18 mouse cellular contexts compared by ENCODE assay signal in genomic region chr9:41995278-41995677, GRCm38 (mm10).
DNase-seq lines count a peak whose midpoint lies in the region; ATAC-seq and TF ChIP-seq lines count a peak whose summit lies in the region.
"Had no signal": no experiment of that assay in that cellular context is flagged by ENCODE, and none has a peak within 500 bp of the region (broad histone marks: within the 10 kb centered on the region; RNA-seq: fewer than 3 reads in every experiment).

No protein-coding gene starts in this region.

- no peak overlapping the region for H3K4me3 ChIP-seq in forebrain, embryonic 12.5 days (replicated peaks)
- no peak overlapping the region for H3K4me3 ChIP-seq in forebrain, embryonic 13.5 days
- no peak overlapping the region for H3K4me3 ChIP-seq in midbrain, embryonic 11.5 days (ENCODE audit: low read depth, low read length)
- H3K4me3 ChIP-seq in midbrain, postnatal 0 days (ENCODE audit: low read depth, low read length) = no peak overlapping the region
- H3K4me3 ChIP-seq: embryonic facial prominence, embryonic 10.5 days; heart, adult 2 months; heart, embryonic 15.5 days; hindbrain, embryonic 13.5 days had no signal

- H3K27ac ChIP-seq in forebrain, embryonic 12.5 days = 0 out of 2 replicates have a peak overlapping the region, but pooled peaks have one; percentile 19
- H3K27ac ChIP-seq in forebrain, embryonic 13.5 days = no peak overlapping the region
- no peak overlapping the region for H3K27ac ChIP-seq in midbrain, embryonic 11.5 days (ENCODE audit: low read depth, low read length)
- H3K27ac ChIP-seq in midbrain, postnatal 0 days (ENCODE audit: low read depth, low read length) = no peak overlapping the region
- H3K27ac ChIP-seq: embryonic facial prominence, embryonic 10.5 days; heart, adult 2 months; heart, embryonic 15.5 days; hindbrain, embryonic 13.5 days; hindbrain, postnatal 0 days had no signal

- H3K9me3 ChIP-seq in forebrain, embryonic 12.5 days = no peaks in the 10 kb centered on the region
- H3K9me3 ChIP-seq in forebrain, embryonic 13.5 days (replicated peaks) = no peaks in the 10 kb centered on the region
- H3K9me3 ChIP-seq in midbrain, embryonic 11.5 days (ENCODE audit: control insufficient read depth, low read length) = no peaks in the 10 kb centered on the region
- H3K9me3 ChIP-seq in midbrain, postnatal 0 days (ENCODE audit: low read length) = no peaks in the 10 kb centered on the region
- H3K9me3 ChIP-seq: embryonic facial prominence, embryonic 10.5 days; heart, embryonic 15.5 days; hindbrain, embryonic 13.5 days had no signal

- TF ChIP-seq CTCF in midbrain, postnatal 0 days (IDR thresholded peaks at IDR 0.05) = no peak

- no peak overlapping the region for H3K4me2 ChIP-seq in forebrain, embryonic 12.5 days
- no peak overlapping the region for H3K4me2 ChIP-seq in forebrain, embryonic 13.5 days
- H3K4me2 ChIP-seq in midbrain, embryonic 11.5 days = no peak overlapping the region
- no peak overlapping the region for H3K4me2 ChIP-seq in midbrain, postnatal 0 days (ENCODE audit: low read depth, low read length, poor library complexity, severe bottlenecking)
- H3K4me2 ChIP-seq: heart, embryonic 11.5 days; heart, embryonic 15.5 days; hindbrain, embryonic 13.5 days had no signal

- WGBS in forebrain, embryonic 12.5 days = 47% methylated on average over 9 of the region's 9 CpGs
- WGBS in forebrain, embryonic 13.5 days = 42% methylated on average over 9 of the region's 9 CpGs
- WGBS in midbrain, embryonic 11.5 days = 90% methylated on average over 9 of the region's 9 CpGs
- WGBS in midbrain, postnatal 0 days = 66% methylated on average over 9 of the region's 9 CpGs

- no peak overlapping the region for H3K9ac ChIP-seq in forebrain, embryonic 12.5 days
- no peak overlapping the region for H3K9ac ChIP-seq in forebrain, embryonic 13.5 days
- no peak overlapping the region for H3K9ac ChIP-seq in midbrain, embryonic 11.5 days (ENCODE audit: low read length)
- no peak overlapping the region for H3K9ac ChIP-seq in midbrain, postnatal 0 days (replicated peaks; ENCODE audit: low read length, poor library complexity, severe bottlenecking)
- H3K9ac ChIP-seq: heart, embryonic 15.5 days; hindbrain, embryonic 13.5 days had no signal

- ATAC-seq in forebrain, embryonic 12.5 days (ENCODE audit: low FRiP score) = no peak
- no peak for ATAC-seq in forebrain, embryonic 13.5 days
- no peak for ATAC-seq in midbrain, embryonic 11.5 days (ENCODE audit: low FRiP score)
- ATAC-seq in midbrain, postnatal 0 days (ENCODE audit: low FRiP score) = no peak
- ATAC-seq: hindbrain, postnatal 0 days had no signal

- peaks cover 22% of the 10 kb centered on the region for H3K36me3 ChIP-seq in forebrain, embryonic 12.5 days (replicated peaks)
- peaks cover 38% of the 10 kb centered on the region for H3K36me3 ChIP-seq in forebrain, embryonic 13.5 days (ENCODE audit: poor library complexity, severe bottlenecking)
- no peaks in the 10 kb centered on the region for H3K36me3 ChIP-seq in midbrain, embryonic 11.5 days (ENCODE audit: control insufficient read depth, insufficient read depth, low read length)
- peaks cover 15% of the 10 kb centered on the region for H3K36me3 ChIP-seq in midbrain, postnatal 0 days (ENCODE audit: insufficient read depth, low read length)
- H3K36me3 ChIP-seq: heart, embryonic 15.5 days had no signal

- 0 out of 2 replicates have a peak, but pooled peaks cover 9% of the 10 kb centered on the region for H3K4me1 ChIP-seq in forebrain, embryonic 12.5 days
- H3K4me1 ChIP-seq in forebrain, embryonic 13.5 days = peaks cover 13% of the 10 kb centered on the region
- no peaks in the 10 kb centered on the region for H3K4me1 ChIP-seq in midbrain, embryonic 11.5 days (ENCODE audit: control insufficient read depth, insufficient read depth, low read length)
- H3K4me1 ChIP-seq in midbrain, postnatal 0 days (ENCODE audit: insufficient read depth, low read length) = no peaks in the 10 kb centered on the region
- H3K4me1 ChIP-seq: heart, embryonic 15.5 days had no signal

- no peaks in the 10 kb centered on the region for H3K27me3 ChIP-seq in forebrain, embryonic 12.5 days
- H3K27me3 ChIP-seq in forebrain, embryonic 13.5 days = no peaks in the 10 kb centered on the region
- no peaks in the 10 kb centered on the region for H3K27me3 ChIP-seq in midbrain, embryonic 11.5 days (ENCODE audit: control insufficient read depth, insufficient read depth, low read length)
- no peaks in the 10 kb centered on the region for H3K27me3 ChIP-seq in midbrain, postnatal 0 days (ENCODE audit: insufficient read depth, low read length)
- H3K27me3 ChIP-seq: heart, embryonic 15.5 days; hindbrain, embryonic 13.5 days had no signal

- peak; percentile 10 for DNase-seq in kidney, adult 18-20 months
- no peak for DNase-seq in kidney, postnatal 10 days
- peak; percentile 73 for DNase-seq in midbrain, embryonic 11.5 days (ENCODE audit: low spot score, missing footprints)
- DNase-seq in midbrain, postnatal 0 days (ENCODE audit: low spot score) = no peak
- DNase-seq in adrenal gland, postnatal 14 days = no peak
- DNase-seq: adrenal gland, postnatal 25 days; cerebellum, adult 2 months; cerebellum, postnatal 10 days; gastrocnemius, postnatal 14 days; heart, adult 2 months; heart, postnatal 14 days had no signal

Comparison
In these comparisons a context has a peak if more than half of its experiments do, and no peak if none do; other contexts are left out.
1. DNase-seq: peak in kidney, adult 18-20 months (single experiment) and midbrain, embryonic 11.5 days (single experiment); none in kidney, postnatal 10 days (single experiment), midbrain, postnatal 0 days (single experiment) and adrenal gland, postnatal 14 days (single experiment).